Mouse (Mus musculus) megakaryocyte, embryonic 14.5 days (primary cell): Measurements from ENCODE around the gene Arl13b. TPM values are rescaled to one million over a fixed set of nuclear protein-coding genes. Genes with fewer than 3 reads are reported as not detected.

Experiments
- H3K27me3 ChIP-seq: replicated peaks from 2 replicates; pipeline ENCODE3; 2012; ENCODE audit warnings: inconsistent platforms
- H3K36me3 ChIP-seq: replicated peaks from 2 replicates; pipeline ENCODE3; 2012; ENCODE audit warnings: low read length, inconsistent platforms, mixed read lengths
- H3K4me1 ChIP-seq: 2 replicates; pipeline ENCODE4 v1.6.1; 2012; ENCODE audit warnings: inconsistent platforms
- H3K4me3 ChIP-seq: replicated peaks from 2 replicates; pipeline ENCODE3; 2012; ENCODE audit warnings: moderate library complexity, mild to moderate bottlenecking, inconsistent platforms
- H3K9me3 ChIP-seq: 2 replicates; pipeline ENCODE4 v1.6.1; 2012; ENCODE audit warnings: inconsistent platforms
- FLI1 ChIP-seq: IDR thresholded peaks from 2 replicates; pipeline ENCODE4 v1.6.1; 2012; ENCODE audit warnings: low read length, inconsistent platforms, mixed read lengths
- GATA1 ChIP-seq: IDR thresholded peaks from 3 replicates; pipeline ENCODE4 v1.6.1; 2012; ENCODE audit warnings: mixed read lengths, low read length, inconsistent platforms, borderline replicate concordance
- polyA plus RNA-seq: library from polyadenylated mRNA; stranded (reverse); fragments of >175 nt; gene quantifications from 2 replicates; pipeline ENCODE4 v1.2.3, GENCODE M21; 2012; ENCODE audit warnings: low replicate concordance; ENCODE audit not compliant: insufficient read depth

Arl13b gene
- polyA plus RNA-seq, 1 experiment: 1.00 TPM

GRCm38 (mm10) chr16:62782229-62782628 is 64.6 kb downstream of the Arl13b start:
- TF ChIP-seq FLI1 (no peak), GATA1 (no peak)
- H3K9me3 ChIP-seq: no peaks in the 10 kb centered on the region
- H3K36me3 ChIP-seq: peaks cover 52% of the 10 kb centered on the region
- peaks cover 46% of the 10 kb centered on the region for H3K4me1 ChIP-seq
- H3K27me3 ChIP-seq: no peaks in the 10 kb centered on the region
- no peak overlapping the region for H3K4me3 ChIP-seq

- Histone ChIP-seq H3K36me3 (peaks cover 79% of the 10 kb centered on the region), H3K9me3 (no peaks in the 10 kb centered on the region), H3K4me3 (no peak overlapping the region), H3K4me1 (peaks cover 35% of the 10 kb centered on the region), H3K27me3 (no peaks in the 10 kb centered on the region)
- TF ChIP-seq GATA1: no peak
- TF ChIP-seq FLI1: no peak
Observed at GRCm38 (mm10) chr16:62778282-62778681, 68.6 kb downstream of the Arl13b start.

- no peaks in the 10 kb centered on the region for H3K9me3 ChIP-seq
- TF ChIP-seq GATA1 (no peak), FLI1 (no peak)
- H3K27me3 ChIP-seq: no peaks in the 10 kb centered on the region
- H3K4me1 ChIP-seq: peaks cover 39% of the 10 kb centered on the region
- H3K4me3 ChIP-seq: no peak overlapping the region
- H3K36me3 ChIP-seq: peaks cover 82% of the 10 kb centered on the region
Observed at GRCm38 (mm10) chr16:62776034-62776433, 70.8 kb downstream of the Arl13b start.

DNA sequence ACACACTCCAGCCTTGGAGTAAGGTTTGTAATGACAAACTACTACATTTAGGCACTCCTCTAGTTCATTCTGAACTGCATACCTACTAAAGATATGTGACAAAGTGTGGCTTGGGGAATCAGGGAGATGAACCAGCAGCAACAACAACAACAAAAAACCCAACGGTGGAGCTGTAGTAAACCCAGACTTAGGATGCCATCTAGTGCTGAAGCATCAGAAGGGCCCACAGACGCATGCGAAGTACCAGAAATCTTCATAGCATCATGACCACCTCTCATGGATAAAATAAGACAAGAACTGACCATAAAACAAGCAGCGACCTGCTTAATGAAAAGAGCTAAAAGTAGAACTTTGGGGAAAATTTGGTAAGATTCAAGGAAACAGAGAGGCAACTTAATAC is 73.4 kb downstream of the Arl13b start:
- no peaks in the 10 kb centered on the region for H3K27me3 ChIP-seq
- peaks cover 39% of the 10 kb centered on the region for H3K4me1 ChIP-seq
- no peaks in the 10 kb centered on the region for H3K9me3 ChIP-seq
- H3K36me3 ChIP-seq: peaks cover 92% of the 10 kb centered on the region
- TF ChIP-seq FLI1 (no peak), GATA1 (no peak)
- H3K4me3 ChIP-seq: no peak overlapping the region

GRCm38 (mm10) chr16:62758340-62758739 is 88.5 kb downstream of the Arl13b start:
- no peaks in the 10 kb centered on the region for H3K27me3 ChIP-seq
- peaks cover 7% of the 10 kb centered on the region for H3K9me3 ChIP-seq
- peaks cover 86% of the 10 kb centered on the region for H3K36me3 ChIP-seq
- H3K4me1 ChIP-seq: peaks cover 10% of the 10 kb centered on the region; the same call in 1 of the 2 replicates
- peak overlapping the region; percentile 29 for H3K4me3 ChIP-seq
- TF ChIP-seq FLI1 (no peak), GATA1 (no peak)

DNA sequence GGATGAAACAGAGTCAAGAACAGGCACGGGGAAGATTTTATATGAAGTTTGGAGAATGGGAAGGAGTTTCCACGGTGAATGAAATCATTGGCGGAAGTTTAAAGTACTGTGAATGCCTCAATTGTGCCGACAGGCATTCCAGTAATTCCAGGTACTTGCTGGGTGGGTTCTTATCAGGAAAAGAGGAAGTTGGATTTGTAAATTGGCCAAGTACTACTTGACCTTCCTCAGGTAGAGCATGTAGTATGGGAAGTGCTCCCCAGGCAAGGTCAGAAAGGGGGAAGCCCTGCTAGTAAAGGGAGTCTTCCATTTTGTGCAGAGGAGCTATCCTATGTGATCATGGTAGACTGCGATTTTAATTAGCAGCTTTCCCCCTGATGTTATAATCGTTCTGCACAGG is 91.5 kb downstream of the Arl13b start:
- peaks cover 7% of the 10 kb centered on the region for H3K9me3 ChIP-seq
- no peaks in the 10 kb centered on the region for H3K27me3 ChIP-seq
- H3K4me3 ChIP-seq: no peak overlapping the region
- peaks cover 78% of the 10 kb centered on the region for H3K36me3 ChIP-seq
- H3K4me1 ChIP-seq: peaks cover 10% of the 10 kb centered on the region; the same call in 1 of the 2 replicates
- no peak for TF ChIP-seq FLI1
- no peak for TF ChIP-seq GATA1

DNA sequence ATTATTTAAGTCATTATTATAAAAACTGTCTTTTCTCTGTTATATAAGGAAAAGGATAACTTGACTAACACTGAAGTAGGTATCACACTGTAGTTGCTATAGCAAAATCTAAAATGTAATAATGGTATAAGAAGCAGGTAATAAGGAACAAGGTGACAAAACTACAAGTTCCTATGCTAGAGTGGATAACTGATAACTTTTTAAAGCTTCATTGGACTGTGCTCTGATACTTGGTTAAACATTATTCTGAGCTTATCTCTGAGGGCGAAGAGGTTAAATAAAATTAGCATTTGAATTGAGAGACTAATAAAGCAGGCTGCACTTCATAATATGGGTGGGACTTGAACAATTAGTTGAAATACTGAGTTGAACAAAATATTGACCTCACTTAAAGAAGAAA is 93.2 kb downstream of the Arl13b start:
- H3K27me3 ChIP-seq: no peaks in the 10 kb centered on the region
- H3K36me3 ChIP-seq: peaks cover 61% of the 10 kb centered on the region
- no peak for TF ChIP-seq GATA1
- no peak for TF ChIP-seq FLI1
- no peak overlapping the region for H3K4me3 ChIP-seq
- H3K9me3 ChIP-seq: peaks cover 5% of the 10 kb centered on the region
- H3K4me1 ChIP-seq: peaks cover 10% of the 10 kb centered on the region; the same call in 1 of the 2 replicates

DNA sequence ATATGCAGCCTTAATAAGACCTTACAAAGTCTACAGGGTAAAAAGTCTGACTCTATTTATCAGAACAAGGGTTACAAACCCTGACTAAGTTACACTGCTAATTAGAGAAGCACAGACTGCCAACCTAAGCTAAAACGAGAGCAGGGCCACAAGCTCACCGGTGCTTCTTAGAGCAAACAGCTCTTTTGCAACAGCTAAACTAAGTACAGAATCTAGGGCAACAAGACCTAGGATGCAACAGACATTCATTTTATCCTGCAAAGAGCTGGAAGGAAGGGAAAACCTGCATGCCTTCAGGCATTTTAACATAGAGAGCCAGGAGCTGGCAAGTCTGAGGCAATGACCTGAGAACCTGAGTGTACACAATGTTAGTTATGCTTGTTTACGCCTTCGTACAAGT is 93.8 kb downstream of the Arl13b start:
- no peaks in the 10 kb centered on the region for H3K9me3 ChIP-seq
- no peaks in the 10 kb centered on the region for H3K27me3 ChIP-seq
- no peak overlapping the region for H3K4me3 ChIP-seq
- TF ChIP-seq FLI1: no peak
- no peak for TF ChIP-seq GATA1
- peaks cover 57% of the 10 kb centered on the region for H3K36me3 ChIP-seq
- peaks cover 6% of the 10 kb centered on the region; the same call in 1 of the 2 replicates for H3K4me1 ChIP-seq

DNA sequence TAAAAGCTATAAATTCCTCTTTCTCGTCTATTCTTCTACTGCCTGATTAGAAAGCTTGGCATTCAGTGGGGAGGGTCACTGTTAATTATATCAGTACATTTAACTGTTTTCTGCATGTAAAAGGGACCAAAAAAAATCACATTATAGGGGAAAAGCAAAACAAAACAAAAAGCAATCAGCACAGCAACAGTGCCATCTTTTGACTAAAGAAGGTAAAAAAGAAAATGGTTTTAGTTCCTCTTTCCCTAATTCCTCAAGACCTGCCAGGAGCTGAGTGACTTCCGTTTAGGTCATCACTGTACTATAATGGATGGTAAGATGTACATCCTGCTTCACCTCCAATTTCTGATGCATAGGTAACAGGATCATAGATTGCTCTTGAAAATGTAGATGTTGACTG is 101.0 kb downstream of the Arl13b start:
- no peaks in the 10 kb centered on the region for H3K9me3 ChIP-seq
- H3K27me3 ChIP-seq: no peaks in the 10 kb centered on the region
- H3K4me3 ChIP-seq: no peak overlapping the region

More for the DNA sequence above, 101.0 kb downstream of the Arl13b start:
- Histone ChIP-seq H3K4me1 (no peaks in the 10 kb centered on the region), H3K36me3 (peaks cover 49% of the 10 kb centered on the region)
- TF ChIP-seq FLI1 (no peak), GATA1 (no peak)

Other genes starting within 250 kb of the Arl13b start
- 1.1 and 2.2 TPM in 2 replicates for gene Nsun3, start 60.2 kb downstream of the Arl13b start, polyA plus RNA-seq
- gene Stx19, start 32.4 kb downstream of the Arl13b start, polyA plus RNA-seq: not detected in 2 replicates
- 6.5 and 8.4 TPM in 2 replicates for gene Pros1, start 7.3 kb upstream of the Arl13b start, polyA plus RNA-seq